Mouse (Mus musculus) cerebellum, postnatal 25 days (tissue): ENCODE measurements at regions not wholly inside any gene's neighbourhood (a gene's known extent, or its start where the extent isn't known, plus 50 kb on each side); places are given as distances from the start of the nearest gene placed in this dataset.

Experiments used
- DNase-seq, 2 experiments: peaks; one replicate each; pipeline ENCODE4 v3.0.0; 2021; ENCODE audit warnings: mixed read lengths in 2 of 2

GRCm38 (mm10) chr3:149357121-149357520 is 366.8 kb upstream of the Adgrl2 start:
- DNase-seq: no peak

GRCm38 (mm10) chr3:149355362-149355761 is 365.0 kb upstream of the Adgrl2 start:
- no peak for DNase-seq

- DNase-seq: no peak
Measured at GRCm38 (mm10) chr3:149353958-149354357, 363.6 kb upstream of the Adgrl2 start.

- no peak for DNase-seq
Measured at GRCm38 (mm10) chr3:149352546-149352945, 362.2 kb upstream of the Adgrl2 start.

- DNase-seq: no peak
Measured at GRCm38 (mm10) chr3:149349731-149350130, 359.4 kb upstream of the Adgrl2 start.

GRCm38 (mm10) chr3:149349211-149349697 is 358.9 kb upstream of the Adgrl2 start:
- peak; percentile 25 to 47 for DNase-seq

GRCm38 (mm10) chr3:149348459-149348971 is 358.2 kb upstream of the Adgrl2 start:
- DNase-seq: no peak

GRCm38 (mm10) chr3:149347241-149347992 is 357.1 kb upstream of the Adgrl2 start:
- no peak for DNase-seq

GRCm38 (mm10) chr3:149342511-149342910 is 352.2 kb upstream of the Adgrl2 start:
- DNase-seq: peak in 1 of 2 experiments; percentile 22

- DNase-seq: no peak
Measured at GRCm38 (mm10) chr3:149339374-149339753, 349.0 kb upstream of the Adgrl2 start.

- DNase-seq: no peak
Measured at GRCm38 (mm10) chr3:149338684-149339373, 348.5 kb upstream of the Adgrl2 start.

- DNase-seq: no peak
Measured at GRCm38 (mm10) chr3:149335259-149335658, 344.9 kb upstream of the Adgrl2 start.

GRCm38 (mm10) chr3:149333607-149334006 is 343.3 kb upstream of the Adgrl2 start:
- DNase-seq: no peak

- no peak for DNase-seq
Measured at GRCm38 (mm10) chr3:149333131-149333530, 342.8 kb upstream of the Adgrl2 start.

- no peak for DNase-seq
Measured at GRCm38 (mm10) chr3:149332105-149332504, 341.8 kb upstream of the Adgrl2 start.

GRCm38 (mm10) chr3:149331251-149331960 is 341.1 kb upstream of the Adgrl2 start:
- no peak for DNase-seq

GRCm38 (mm10) chr3:149330716-149331115 is 340.4 kb upstream of the Adgrl2 start:
- DNase-seq: no peak

GRCm38 (mm10) chr3:149330041-149330440 is 339.7 kb upstream of the Adgrl2 start:
- DNase-seq: no peak

GRCm38 (mm10) chr3:149329615-149330014 is 339.3 kb upstream of the Adgrl2 start:
- DNase-seq: no peak

- DNase-seq: no peak
Measured at GRCm38 (mm10) chr3:149326664-149327063, 336.3 kb upstream of the Adgrl2 start.

GRCm38 (mm10) chr3:149324088-149324487 is 333.7 kb upstream of the Adgrl2 start:
- no peak for DNase-seq

- DNase-seq: no peak
Measured at GRCm38 (mm10) chr3:149318728-149319127, 328.4 kb upstream of the Adgrl2 start.

- DNase-seq: no peak
Measured at GRCm38 (mm10) chr3:149314258-149314657, 323.9 kb upstream of the Adgrl2 start.
